In the genomic region with DNA sequence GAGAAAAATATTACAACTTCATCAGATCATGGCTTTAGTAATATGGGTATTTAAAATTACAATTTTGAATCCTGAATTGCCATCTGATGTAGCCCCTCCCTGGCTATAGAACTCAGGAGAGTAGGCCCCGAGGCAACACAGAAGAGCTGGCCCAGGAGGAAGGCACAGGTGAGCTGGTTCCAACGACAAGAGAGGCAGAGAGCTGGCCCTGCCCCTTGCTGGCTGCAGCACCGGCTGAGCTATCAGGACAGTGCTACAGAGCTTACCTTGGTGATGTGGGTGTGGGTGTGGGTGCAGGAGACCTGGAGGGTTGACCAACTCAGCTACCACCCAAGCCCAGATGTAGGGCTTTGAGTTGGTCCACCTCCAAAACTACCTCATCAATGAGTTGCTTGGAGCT, we compare ENCODE assay signal across 19 mouse cellular contexts.
DNase-seq lines count a peak whose midpoint lies in the region; TF ChIP-seq lines count a peak whose summit lies in the region.
"Had no signal": no experiment of that assay in that cellular context is flagged by ENCODE, and none has a peak within 500 bp of the region (broad histone marks: within the 10 kb centered on the region; RNA-seq: fewer than 3 reads in every experiment).

No protein-coding gene starts in this region.

- H3K4me3 ChIP-seq in gastrocnemius, adult 2 months, result no peak overlapping the region
- H3K4me3 ChIP-seq in heart, embryonic 10.5 days, result no peak overlapping the region

- no peaks in the 10 kb centered on the region for H3K27me3 ChIP-seq in heart, embryonic 10.5 days (ENCODE audit: insufficient read depth, poor library complexity, severe bottlenecking)
- H3K27me3 ChIP-seq: CH12.LX, Patski had no signal

- H3K9me3 ChIP-seq in heart, embryonic 10.5 days, result no peaks in the 10 kb centered on the region
- H3K9me3 ChIP-seq: G1E had no signal

- H3K36me3 ChIP-seq in heart, embryonic 10.5 days, result peaks cover 14% of the 10 kb centered on the region; the same call in 1 of the 2 replicates

- DNase-seq in cerebellum, adult 11-12 months, result peak; percentile 13
- DNase-seq in cerebellum, postnatal 14 days, result no peak
- DNase-seq in cerebellum, adult 9-11 months, result peak; percentile 4
- no peak for DNase-seq in cerebellum, postnatal 10 days
- DNase-seq in gastrocnemius, adult 2 months, result no peak
- no peak for DNase-seq in gastrocnemius, postnatal 14 days
- DNase-seq in heart, embryonic 10.5 days (ENCODE audit: low spot score), result peak; percentile 58
- no peak for DNase-seq in heart, adult 11 months
- DNase-seq: adrenal gland, adult 2 months; adrenal gland, adult 8-10 months; adrenal gland, postnatal 10 days; adrenal gland, postnatal 14 days; adrenal gland, postnatal 25 days; adrenal gland, postnatal 36 days; B cell, adult 2 months; cerebellum, adult 11 months had no signal

- intact Hi-C loops in gastrocnemius, adult 2 months (cut with DNase I), result no loop called here
- intact Hi-C loops in gastrocnemius, postnatal 14 days (cut with DNase I; ENCODE audit: low total_unique reads), result no loop called here

- TF ChIP-seq CTCF in gastrocnemius, adult 2 months (IDR thresholded peaks at IDR 0.05), result no peak

- H3K27ac ChIP-seq in gastrocnemius, adult 2 months, result peak overlapping the region; percentile 88
- no peak overlapping the region for H3K27ac ChIP-seq in heart, embryonic 10.5 days

- H3K4me1 ChIP-seq in heart, embryonic 10.5 days, result peaks cover 7% of the 10 kb centered on the region

- 78% methylated on average over 3 of the region's 3 CpGs for WGBS in heart, embryonic 10.5 days

Comparison
In these comparisons a context has a peak if more than half of its experiments do, and no peak if none do; other contexts are left out.
1. DNase-seq: peak in cerebellum, adult 11-12 months (single experiment), cerebellum, adult 9-11 months (single experiment) and heart, embryonic 10.5 days (single experiment); none in cerebellum, postnatal 14 days (0 of 2), cerebellum, postnatal 10 days (0 of 2), gastrocnemius, adult 2 months (single experiment), gastrocnemius, postnatal 14 days (single experiment) and heart, adult 11 months (single experiment).